Mouse (Mus musculus) stomach, embryonic 15.5 days (tissue): ENCODE measurements around the gene Gm37240. TPM values are rescaled to one million over a fixed set of nuclear protein-coding genes. Genes with fewer than 3 reads are reported as not detected.

Source experiments
- ATAC-seq: fragments of 200-750 bp; cut with Nextera tagmentation; 2 replicates; pipeline ENCODE4 v1.8.0; 2017; ENCODE audit warnings: low read depth, moderate number of reproducible peaks, moderate TSS enrichment; ENCODE audit not compliant: insufficient read depth, low FRiP score
- H3K27ac ChIP-seq: fragments of 300-500 bp; sonication (generic); 2 replicates; pipeline ENCODE4 v1.5.1; 2015; ENCODE audit warnings: mild to moderate bottlenecking, inconsistent platforms
- H3K27me3 ChIP-seq: fragments of 300-500 bp; sonication (generic); replicated peaks from 2 replicates; pipeline ENCODE4 v1.6.1; 2015; ENCODE audit warnings: inconsistent platforms
- H3K36me3 ChIP-seq: fragments of 300-500 bp; sonication (generic); 2 replicates; pipeline ENCODE4 v1.6.1; 2015; ENCODE audit warnings: inconsistent platforms
- H3K4me1 ChIP-seq: fragments of 300-500 bp; sonication (generic); 2 replicates; pipeline ENCODE4 v1.6.1; 2015; ENCODE audit warnings: inconsistent platforms
- H3K4me2 ChIP-seq: fragments of 300-500 bp; sonication (generic); 2 replicates; pipeline ENCODE4 v1.6.1; 2015; ENCODE audit warnings: mild to moderate bottlenecking, inconsistent platforms
- H3K4me3 ChIP-seq: fragments of 300-500 bp; sonication (generic); replicated peaks from 2 replicates; pipeline ENCODE4 v1.5.1; 2015; ENCODE audit warnings: inconsistent platforms
- H3K9ac ChIP-seq: fragments of 300-500 bp; sonication (generic); 2 replicates; pipeline ENCODE4 v1.6.1; 2015; ENCODE audit warnings: inconsistent platforms
- H3K9me3 ChIP-seq: fragments of 300-500 bp; sonication (generic); 2 replicates; pipeline ENCODE4 v1.6.1; 2016; ENCODE audit warnings: inconsistent platforms
- WGBS: fragments of 180-500 bp; shearing (Covaris S2); methylation state at CpG from one replicate; pipeline ENCODE4 v1.1.7; 2015; 5-methylcytosine and 5-hydroxymethylcytosine counted together
- polyA plus RNA-seq: library from polyadenylated mRNA; unstranded; fragments of >200 nt; fragmentation: Nextera tagmentation; extraction: Ambion mirVana; gene quantifications from 2 replicates; pipeline ENCODE4 v1.2.1, GENCODE M21; 2015

Gene Gm37240
- polyA plus RNA-seq, 1 experiment from 2014 or later: 8.6 TPM

GRCm38 (mm10) chr3:85195068-85195481, 692.2 kb downstream of the Gm37240 start:
- Histone ChIP-seq H3K4me3 (peak overlapping the region; percentile 30), H3K9ac (no peak overlapping the region), H3K9me3 (no peaks in the 10 kb centered on the region), H3K27ac (no peak overlapping the region), H3K4me2 (peak overlapping the region; percentile 23), H3K27me3 (no peaks in the 10 kb centered on the region), H3K4me1 (no peaks in the 10 kb centered on the region), H3K36me3 (no peaks in the 10 kb centered on the region)
- no peak for ATAC-seq
- WGBS: 52% methylated on average over 8 of the region's 8 CpGs

DNA sequence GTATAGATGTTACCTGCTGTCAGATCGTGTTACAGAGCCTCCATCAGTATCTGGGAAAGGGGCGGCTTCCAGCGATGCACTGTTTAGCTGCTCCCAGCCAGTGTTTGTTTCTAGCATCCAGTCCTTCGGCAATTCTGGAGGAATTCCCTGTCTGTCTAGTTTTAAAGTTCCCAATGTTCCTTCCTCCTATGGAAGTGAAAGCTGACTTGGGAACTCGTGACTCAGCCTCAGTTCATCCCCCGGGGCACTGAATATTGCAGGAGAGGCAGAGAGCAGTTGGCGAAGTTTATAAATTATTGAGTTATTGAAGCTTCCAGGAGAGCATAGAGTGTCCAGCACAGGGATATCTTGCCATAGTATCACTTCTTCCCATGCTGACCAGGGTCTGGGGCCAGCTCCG, 697.5 kb downstream of the Gm37240 start:
- Histone ChIP-seq H3K27me3 (no peaks in the 10 kb centered on the region), H3K9ac (no peak overlapping the region), H3K9me3 (no peaks in the 10 kb centered on the region), H3K4me1 (peaks cover 13% of the 10 kb centered on the region; the same call in 1 of the 2 replicates), H3K4me2 (no peak overlapping the region), H3K27ac (no peak overlapping the region), H3K4me3 (no peak overlapping the region), H3K36me3 (no peaks in the 10 kb centered on the region)
- no peak for ATAC-seq
- 62% methylated on average over 8 of the region's 8 CpGs for WGBS

GRCm38 (mm10) chr3:85188364-85188763, 699.0 kb downstream of the Gm37240 start:
- no peak overlapping the region for H3K4me3 ChIP-seq
- ATAC-seq: no peak
- WGBS: 45% methylated on average over 5 of the region's 5 CpGs
- H3K36me3 ChIP-seq: no peaks in the 10 kb centered on the region
- no peaks in the 10 kb centered on the region for H3K9me3 ChIP-seq
- peaks cover 13% of the 10 kb centered on the region; the same call in 1 of the 2 replicates for H3K4me1 ChIP-seq
- no peak overlapping the region for H3K4me2 ChIP-seq
- H3K27ac ChIP-seq: no peak overlapping the region
- no peaks in the 10 kb centered on the region for H3K27me3 ChIP-seq
- no peak overlapping the region for H3K9ac ChIP-seq

DNA sequence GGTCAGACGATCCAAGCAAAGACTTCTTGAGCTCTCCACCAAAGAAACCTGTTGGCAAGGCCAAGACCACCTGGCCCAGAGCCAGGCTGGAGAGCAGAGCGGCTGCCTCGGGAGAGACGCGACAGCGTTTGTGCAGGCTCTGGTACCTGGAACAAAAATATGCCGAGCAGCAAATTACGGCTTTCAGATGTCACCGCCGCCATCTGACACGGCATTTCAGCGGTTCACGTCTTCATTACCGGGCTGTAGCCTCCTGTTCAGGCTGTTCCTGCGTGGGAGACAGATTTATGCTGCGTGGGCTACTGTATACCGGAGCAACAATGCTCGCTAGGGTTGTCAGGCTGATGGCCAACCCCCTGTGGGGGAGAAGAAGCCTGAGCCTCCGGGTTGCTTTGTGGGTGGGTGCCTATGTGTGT, 700.6 kb downstream of the Gm37240 start:
- H3K4me2 ChIP-seq: peak overlapping the region; percentile 15
- no peaks in the 10 kb centered on the region for H3K36me3 ChIP-seq
- no peaks in the 10 kb centered on the region for H3K9me3 ChIP-seq
- no peak for ATAC-seq
- 47% methylated on average over 19 of the region's 19 CpGs for WGBS
- peaks cover 13% of the 10 kb centered on the region; the same call in 1 of the 2 replicates for H3K4me1 ChIP-seq
- H3K27me3 ChIP-seq: no peaks in the 10 kb centered on the region
- H3K9ac ChIP-seq: no peak overlapping the region
- H3K4me3 ChIP-seq: no peak overlapping the region
- H3K27ac ChIP-seq: no peak overlapping the region

- no peak overlapping the region for H3K4me2 ChIP-seq
- H3K9me3 ChIP-seq: no peaks in the 10 kb centered on the region
- no peak overlapping the region for H3K27ac ChIP-seq
- WGBS: 18% methylated on average over 12 of the region's 12 CpGs
- ATAC-seq: no peak
- H3K27me3 ChIP-seq: no peaks in the 10 kb centered on the region
- H3K4me1 ChIP-seq: peaks cover 13% of the 10 kb centered on the region; the same call in 1 of the 2 replicates
- H3K36me3 ChIP-seq: no peaks in the 10 kb centered on the region
- H3K9ac ChIP-seq: no peak overlapping the region
- no peak overlapping the region for H3K4me3 ChIP-seq
Measured at GRCm38 (mm10) chr3:85185827-85186226, 701.5 kb downstream of the Gm37240 start.

- ATAC-seq: no peak
- Histone ChIP-seq H3K27ac (no peak overlapping the region), H3K9me3 (no peaks in the 10 kb centered on the region), H3K4me2 (no peak overlapping the region), H3K27me3 (no peaks in the 10 kb centered on the region), H3K4me1 (peaks cover 13% of the 10 kb centered on the region; the same call in 1 of the 2 replicates), H3K4me3 (no peak overlapping the region), H3K36me3 (no peaks in the 10 kb centered on the region), H3K9ac (no peak overlapping the region)
- 59% methylated on average over 11 of the region's 11 CpGs for WGBS
Measured at GRCm38 (mm10) chr3:85184916-85185315, 702.4 kb downstream of the Gm37240 start.

DNA sequence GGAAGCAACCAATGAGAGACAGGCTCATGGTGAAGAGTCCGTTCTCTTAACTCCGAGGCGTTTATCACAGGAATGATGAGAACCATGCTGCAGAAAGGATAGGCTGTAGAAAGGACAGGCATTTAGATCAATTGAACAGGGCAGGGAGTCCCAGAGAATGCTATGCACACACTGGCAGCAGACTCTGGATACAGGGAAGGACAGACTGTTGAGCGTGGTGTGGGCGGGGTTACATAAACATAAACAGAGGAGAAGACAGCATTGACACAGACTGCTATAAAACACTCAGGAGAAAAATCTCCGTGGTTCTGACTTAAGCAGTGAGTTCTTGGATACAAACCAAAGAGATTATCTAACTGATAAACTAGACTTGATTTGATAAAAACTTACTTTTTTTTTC, 703.2 kb downstream of the Gm37240 start:
- 22% methylated on average over 6 of the region's 6 CpGs for WGBS
- H3K9me3 ChIP-seq: no peaks in the 10 kb centered on the region
- H3K27me3 ChIP-seq: no peaks in the 10 kb centered on the region
- H3K27ac ChIP-seq: no peak overlapping the region
- ATAC-seq: no peak
- no peaks in the 10 kb centered on the region for H3K36me3 ChIP-seq
- no peak overlapping the region for H3K4me2 ChIP-seq
- H3K4me3 ChIP-seq: no peak overlapping the region
- H3K4me1 ChIP-seq: peaks cover 13% of the 10 kb centered on the region; the same call in 1 of the 2 replicates
- H3K9ac ChIP-seq: no peak overlapping the region

DNA sequence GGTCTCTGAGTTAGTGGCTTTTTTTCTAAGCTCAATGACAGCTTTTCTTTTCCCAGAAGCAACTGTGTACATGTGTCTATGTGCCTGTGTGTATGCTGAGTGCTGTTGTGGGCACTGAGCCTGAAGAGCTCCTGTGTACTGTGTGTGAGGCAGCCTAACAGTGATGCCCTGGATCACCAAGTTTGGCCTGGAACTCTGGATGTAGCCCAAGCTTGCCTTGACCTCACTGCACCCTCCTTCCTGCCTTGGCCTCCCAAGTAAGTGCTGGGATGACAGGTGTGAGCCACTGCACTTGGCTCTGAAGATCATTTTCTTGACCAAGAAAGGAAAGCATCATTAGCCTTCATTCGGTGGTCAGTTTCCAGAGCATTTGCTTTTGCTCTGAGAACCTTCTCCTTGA, 710.6 kb downstream of the Gm37240 start:
- no peak overlapping the region for H3K4me3 ChIP-seq
- WGBS: 95% methylated on average over 1 of the region's 1 CpGs
- no peak for ATAC-seq
- no peaks in the 10 kb centered on the region for H3K36me3 ChIP-seq
- no peaks in the 10 kb centered on the region for H3K4me1 ChIP-seq
- no peaks in the 10 kb centered on the region for H3K27me3 ChIP-seq
- H3K9me3 ChIP-seq: no peaks in the 10 kb centered on the region
- H3K27ac ChIP-seq: no peak overlapping the region
- no peak overlapping the region for H3K4me2 ChIP-seq
- no peak overlapping the region for H3K9ac ChIP-seq

DNA sequence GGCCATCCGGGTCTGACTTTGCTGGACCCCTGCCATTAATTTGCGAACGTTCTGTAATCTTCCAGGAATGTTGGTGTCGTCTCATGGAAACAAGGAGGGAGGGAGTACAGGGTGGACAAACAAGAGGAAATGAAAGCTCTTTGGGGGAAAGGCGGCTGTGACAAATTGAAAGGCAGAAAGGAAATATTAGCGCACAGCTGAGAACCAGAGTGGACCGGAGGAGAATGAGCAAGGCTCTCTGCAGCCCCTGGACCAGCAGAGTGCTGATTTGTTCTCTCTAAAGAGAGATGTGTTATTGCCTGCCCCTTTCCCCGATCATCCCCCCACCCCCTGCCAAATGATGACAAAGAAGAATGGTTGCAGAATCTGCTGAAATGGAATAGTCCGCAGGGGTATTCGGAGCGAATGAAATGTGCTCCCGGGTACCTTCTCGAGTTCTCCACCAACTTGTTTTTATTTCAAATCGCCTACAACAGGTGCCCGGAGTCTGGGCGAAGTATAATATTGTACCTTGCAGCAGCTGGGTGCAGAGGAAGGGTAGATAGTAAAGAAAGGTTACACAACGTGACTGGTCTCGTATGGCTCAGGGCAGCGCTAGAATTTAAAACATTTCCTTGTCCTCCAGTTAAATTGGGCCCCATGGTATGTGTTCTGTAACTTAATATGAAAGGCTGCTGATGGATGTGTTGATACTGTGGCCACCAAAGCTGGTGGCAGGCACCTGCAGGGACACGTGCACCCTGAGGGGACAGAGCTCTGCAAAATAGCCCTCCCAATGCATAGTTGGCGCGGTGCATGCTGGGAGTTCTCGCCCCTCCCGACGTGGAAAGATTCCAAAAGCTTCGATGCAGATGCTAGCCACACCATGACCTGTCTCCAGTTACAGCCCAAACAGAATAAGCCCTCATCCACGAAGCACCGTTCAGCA, 712.5 kb downstream of the Gm37240 start:
- no peaks in the 10 kb centered on the region for H3K4me1 ChIP-seq
- no peaks in the 10 kb centered on the region for H3K36me3 ChIP-seq
- 50% methylated on average over 28 of the region's 28 CpGs for WGBS
- no peaks in the 10 kb centered on the region for H3K9me3 ChIP-seq
- no peaks in the 10 kb centered on the region for H3K27me3 ChIP-seq
- H3K4me2 ChIP-seq: no peak overlapping the region
- no peak overlapping the region for H3K4me3 ChIP-seq
- no peak overlapping the region for H3K9ac ChIP-seq
- ATAC-seq: no peak
- H3K27ac ChIP-seq: no peak overlapping the region

GRCm38 (mm10) chr3:85173441-85174071, 713.8 kb downstream of the Gm37240 start:
- Histone ChIP-seq H3K4me3 (no peak overlapping the region), H3K4me1 (no peaks in the 10 kb centered on the region), H3K4me2 (no peak overlapping the region), H3K9ac (no peak overlapping the region), H3K9me3 (no peaks in the 10 kb centered on the region), H3K27ac (no peak overlapping the region), H3K36me3 (no peaks in the 10 kb centered on the region), H3K27me3 (no peaks in the 10 kb centered on the region)
- ATAC-seq: no peak
- WGBS: 54% methylated on average over 6 of the region's 6 CpGs

DNA sequence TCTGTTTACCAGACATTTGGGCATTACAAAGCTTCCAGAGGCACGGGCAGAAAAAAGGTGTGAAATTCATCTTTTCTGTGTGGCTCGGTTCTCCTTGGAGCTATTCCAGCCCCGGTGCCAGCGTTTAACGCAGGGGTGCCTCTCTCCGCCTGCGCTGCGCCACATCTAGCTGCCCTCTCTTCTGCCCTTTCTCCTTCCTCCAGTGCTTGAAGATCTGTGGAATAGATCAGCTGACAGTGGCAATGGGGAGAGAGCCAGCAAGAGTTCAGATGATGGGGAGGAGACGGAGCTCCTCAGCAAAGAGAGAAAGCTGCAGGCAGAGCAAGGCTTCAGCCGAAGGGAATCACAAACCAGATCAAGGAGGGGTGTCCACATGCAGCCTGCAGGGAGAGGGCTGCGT, 714.8 kb downstream of the Gm37240 start:
- Histone ChIP-seq H3K4me2 (no peak overlapping the region), H3K36me3 (no peaks in the 10 kb centered on the region), H3K9ac (no peak overlapping the region), H3K9me3 (no peaks in the 10 kb centered on the region), H3K4me1 (no peaks in the 10 kb centered on the region), H3K27me3 (no peaks in the 10 kb centered on the region), H3K27ac (no peak overlapping the region), H3K4me3 (no peak overlapping the region)
- WGBS: 56% methylated on average over 11 of the region's 11 CpGs
- ATAC-seq: no peak

GRCm38 (mm10) chr3:85172096-85172495, 715.2 kb downstream of the Gm37240 start:
- no peaks in the 10 kb centered on the region for H3K9me3 ChIP-seq
- 66% methylated on average over 12 of the region's 12 CpGs for WGBS
- no peak overlapping the region for H3K4me2 ChIP-seq
- no peaks in the 10 kb centered on the region for H3K36me3 ChIP-seq
- H3K4me1 ChIP-seq: no peaks in the 10 kb centered on the region
- H3K4me3 ChIP-seq: no peak overlapping the region
- H3K9ac ChIP-seq: no peak overlapping the region
- ATAC-seq: no peak
- H3K27me3 ChIP-seq: no peaks in the 10 kb centered on the region
- H3K27ac ChIP-seq: no peak overlapping the region
